Mouse (Mus musculus) heart, postnatal 14 days (tissue): ENCODE data around the gene Btg2. TPM values are rescaled to one million over a fixed set of nuclear protein-coding genes. Genes with fewer than 3 reads are reported as not detected.

ENCODE experiments used
- DNase-seq, 2 experiments: peaks; one replicate each; pipeline ENCODE4 v3.0.0; 2021 to 2022
- intact Hi-C: fragments of 180-260 bp; cut with DNase I; formaldehyde crosslinking; loops from one replicate; pipeline ENCODE4 v1.15.1; 2025
- total RNA-seq, 2 experiments: library from RNA; stranded (reverse); gene quantifications; 2 replicates each; pipeline ENCODE4 v1.2.3; 2021

The Btg2 gene
- total RNA-seq, 2 experiments from 2014 or later = 37.3 to 47.7 TPM

DNA sequence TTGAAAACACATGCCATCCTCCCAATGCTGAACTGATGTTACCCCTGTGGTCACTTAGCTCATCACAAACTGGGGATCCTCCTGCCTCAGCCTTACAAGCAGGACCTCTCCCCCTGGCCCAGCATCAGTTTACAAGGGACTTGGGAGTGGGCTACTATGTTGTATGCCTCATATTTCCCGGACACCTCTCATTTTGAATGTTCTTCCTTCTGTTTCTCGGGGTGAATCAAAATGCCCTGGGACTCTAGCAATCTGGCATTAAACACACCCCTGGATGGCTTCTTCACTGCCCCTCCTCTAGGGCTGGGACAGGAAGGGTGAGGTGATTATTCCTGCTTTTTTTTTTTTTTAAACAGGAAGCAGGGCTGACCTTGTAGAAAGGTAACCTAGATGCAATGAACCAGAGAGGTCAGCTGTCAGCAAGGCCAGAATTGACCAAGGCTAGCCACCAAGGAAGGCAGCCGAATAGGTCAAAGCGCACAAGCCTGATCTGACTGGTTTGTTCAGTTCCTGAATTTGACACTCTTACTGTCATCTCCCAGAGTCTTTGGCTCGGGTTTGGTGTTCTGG lies 2.0 kb upstream of the Btg2 start:
- DNase-seq = no peak
- intact Hi-C loops = no loop called here

DNA sequence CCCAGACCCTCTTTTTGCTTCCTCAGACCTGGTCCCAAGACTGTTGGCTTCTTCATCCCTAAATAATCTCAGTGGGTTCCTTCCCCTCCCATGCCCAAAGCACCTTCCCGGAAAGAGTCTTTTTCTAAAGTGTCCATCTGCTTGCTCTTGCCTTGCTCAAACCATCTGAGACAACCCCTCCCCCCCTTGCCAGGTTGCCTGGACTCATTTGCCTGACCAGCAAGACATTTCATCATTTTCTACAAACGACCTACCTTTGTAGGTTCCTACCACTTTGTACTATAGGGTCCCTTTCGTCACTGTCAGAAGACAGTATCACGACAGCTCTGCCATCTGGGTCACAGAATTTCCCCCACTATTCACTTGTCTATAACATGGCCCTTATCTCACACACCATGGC lies 1.5 kb upstream of the Btg2 start:
- no peak for DNase-seq
- intact Hi-C loops = no loop called here

DNA sequence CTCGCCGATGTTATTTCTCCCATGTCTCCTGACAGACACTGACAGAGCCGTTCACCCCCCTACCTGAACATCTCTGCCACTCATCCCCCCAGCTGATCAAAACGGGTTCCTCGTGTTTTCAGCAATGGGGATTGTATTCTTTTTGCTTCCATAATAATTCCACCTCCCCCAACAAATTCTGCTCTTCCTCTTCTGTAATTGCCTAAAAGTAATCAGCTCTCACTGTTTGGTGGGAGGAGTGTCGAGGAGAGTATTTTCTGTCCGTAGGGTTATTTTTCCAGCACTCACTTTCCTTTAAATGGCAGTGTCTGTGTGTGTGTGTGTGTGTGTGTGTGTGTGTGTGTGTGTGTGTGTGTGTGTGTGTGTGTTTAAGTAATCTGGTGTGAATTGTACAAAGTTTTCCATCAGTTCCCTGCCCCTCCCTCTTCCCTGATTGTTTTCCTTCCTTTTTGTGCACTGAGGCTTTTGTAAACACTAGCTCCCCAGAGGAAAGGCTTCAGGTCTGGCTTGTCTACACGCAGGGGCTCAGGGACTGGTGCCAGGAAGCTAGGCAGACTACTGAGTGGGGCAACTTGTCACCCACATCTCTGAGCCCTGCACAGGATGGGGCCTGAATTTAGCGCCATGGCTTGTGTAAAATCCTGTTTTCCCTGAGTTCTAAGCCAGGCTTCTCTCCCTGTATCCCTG lies 700 bp upstream of the Btg2 start:
- peak; percentile 66 to 75 for DNase-seq
- intact Hi-C loops = no loop called here

DNA sequence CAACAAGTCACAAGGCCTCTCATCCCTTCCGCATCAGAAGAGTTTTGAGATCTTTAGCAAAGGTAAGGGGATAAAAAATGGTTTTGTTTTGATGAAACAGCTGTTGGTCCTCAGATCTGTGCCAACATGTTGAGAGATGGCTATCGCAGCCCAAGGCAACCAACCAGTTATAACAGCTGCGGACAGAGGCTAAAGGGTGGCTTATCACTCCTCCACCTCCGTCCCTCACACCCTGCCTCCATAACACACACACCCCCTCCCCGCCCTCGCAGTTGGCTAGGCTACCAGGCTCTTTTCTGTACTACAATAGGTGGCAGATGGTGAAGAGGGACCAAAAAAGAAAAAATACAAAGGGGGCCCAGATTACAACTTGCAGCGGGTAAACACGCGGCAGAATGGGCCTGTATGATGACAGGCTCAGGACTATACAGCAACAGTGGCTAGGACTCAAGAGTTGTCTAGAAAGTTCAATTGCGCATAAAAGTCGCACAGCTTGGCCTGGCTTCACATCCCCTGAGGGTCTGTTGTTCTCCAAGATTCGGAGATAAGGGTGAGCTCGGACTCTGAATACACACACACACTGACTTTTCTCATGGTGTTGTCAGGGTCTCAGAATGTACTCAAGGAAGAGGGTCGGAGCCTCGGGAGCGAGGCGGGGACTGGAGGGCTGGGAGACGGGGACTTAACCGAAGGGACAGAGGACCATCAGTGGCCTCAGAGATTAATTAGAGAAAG lies 692 bp downstream of the Btg2 start:
- intact Hi-C loops = loop anchor here (1.0 kb wide), 3 partner anchors 15 to 25 kb away; no protein-coding TSS in a partner anchor
- DNase-seq = no peak

GRCm38 (mm10) chr1:134077389-134078060 lies 1.4 kb downstream of the Btg2 start:
- intact Hi-C loops = loop anchor here (1.0 kb wide), 3 partner anchors 14 to 26 kb away; no protein-coding TSS in a partner anchor
- no peak for DNase-seq

- DNase-seq = no peak
- intact Hi-C loops = no loop called here
Measured at GRCm38 (mm10) chr1:134076789-134077188, 2.1 kb downstream of the Btg2 start.

- intact Hi-C loops = no loop called here
- DNase-seq = no peak
Measured at GRCm38 (mm10) chr1:134075532-134075931, 3.4 kb downstream of the Btg2 start.

GRCm38 (mm10) chr1:134074606-134075005 lies 4.3 kb downstream of the Btg2 start:
- intact Hi-C loops = no loop called here
- DNase-seq = no peak

DNA sequence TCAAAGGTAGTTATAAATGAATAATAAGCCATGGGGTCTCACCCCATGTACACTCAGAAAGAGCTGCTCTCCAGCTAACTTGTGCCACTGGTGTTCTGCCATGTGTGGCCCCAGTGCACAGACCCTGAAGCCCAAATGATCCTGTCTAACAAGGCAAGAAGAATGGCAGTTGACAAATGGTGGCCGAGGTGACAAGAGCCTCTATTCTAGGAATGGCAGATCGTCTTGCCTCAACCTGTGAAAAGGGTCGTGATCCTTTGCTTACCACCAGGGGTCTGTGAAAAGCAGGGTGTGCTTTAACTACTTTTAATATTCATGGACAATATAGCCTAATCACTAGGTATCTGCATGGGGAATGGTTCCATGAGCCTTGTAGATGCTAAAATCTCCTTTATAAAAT lies 4.7 kb downstream of the Btg2 start:
- intact Hi-C loops = no loop called here
- DNase-seq = no peak

GRCm38 (mm10) chr1:134073658-134074057 lies 5.3 kb downstream of the Btg2 start:
- DNase-seq = no peak
- intact Hi-C loops = no loop called here

DNA sequence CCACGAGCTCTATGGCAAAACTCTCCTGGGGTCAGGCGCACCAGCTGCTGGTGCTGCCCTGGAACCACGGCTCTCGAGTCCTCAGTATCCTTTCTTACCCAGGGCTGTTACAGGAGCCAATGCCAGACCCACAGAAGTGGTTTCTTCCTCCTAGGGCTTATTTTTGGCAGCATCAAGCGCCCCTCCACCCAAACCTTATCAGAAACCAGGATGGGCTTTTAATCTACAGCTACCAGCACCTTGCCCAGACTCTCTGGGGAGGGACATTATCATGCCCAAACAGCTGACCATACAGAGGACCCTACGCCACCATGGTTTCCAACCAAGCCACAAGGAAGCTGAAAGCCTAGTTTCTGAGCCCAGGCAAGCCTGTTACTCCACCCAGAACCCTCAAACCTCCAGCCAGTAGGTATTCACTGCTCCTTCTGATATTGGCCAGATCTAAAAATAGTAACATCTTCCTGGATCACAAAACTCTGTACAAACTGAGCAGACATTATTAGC lies 5.8 kb downstream of the Btg2 start:
- no peak for DNase-seq
- intact Hi-C loops = no loop called here

DNA sequence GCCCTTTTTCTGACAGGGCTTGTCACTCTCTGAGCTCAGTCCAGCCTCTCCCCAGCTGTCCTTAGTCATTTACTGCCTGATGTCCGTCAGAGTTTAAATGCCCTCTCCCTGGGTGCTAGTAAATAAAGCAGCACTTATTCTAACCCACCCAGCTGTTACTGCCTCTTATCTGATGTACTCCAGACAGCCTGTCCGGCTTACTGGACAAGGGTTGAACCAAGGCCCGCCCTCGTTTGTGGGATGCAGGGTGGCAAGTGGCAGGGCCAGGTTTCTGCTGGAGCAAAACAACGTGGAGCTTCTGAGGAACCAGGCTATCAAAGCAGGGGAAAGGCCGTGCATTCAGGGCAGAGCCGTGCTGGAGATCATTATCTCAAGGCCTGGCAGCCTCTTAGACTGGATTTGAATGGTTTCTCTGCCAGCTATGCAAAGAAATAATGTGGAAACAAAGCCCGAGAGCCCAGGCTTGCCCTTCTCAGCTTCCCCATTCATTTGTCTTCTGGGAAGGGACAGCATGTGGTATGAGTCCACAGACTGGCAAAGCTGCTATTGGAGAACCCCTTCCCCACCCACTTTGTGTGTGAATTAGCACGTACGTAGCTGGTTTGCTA lies 7.4 kb downstream of the Btg2 start:
- DNase-seq = no peak
- intact Hi-C loops = no loop called here

GRCm38 (mm10) chr1:134070099-134070669 lies 8.7 kb downstream of the Btg2 start:
- intact Hi-C loops = no loop called here
- no peak for DNase-seq

GRCm38 (mm10) chr1:134067143-134067619 lies 11.7 kb downstream of the Btg2 start:
- DNase-seq = no peak
- intact Hi-C loops = no loop called here

DNA sequence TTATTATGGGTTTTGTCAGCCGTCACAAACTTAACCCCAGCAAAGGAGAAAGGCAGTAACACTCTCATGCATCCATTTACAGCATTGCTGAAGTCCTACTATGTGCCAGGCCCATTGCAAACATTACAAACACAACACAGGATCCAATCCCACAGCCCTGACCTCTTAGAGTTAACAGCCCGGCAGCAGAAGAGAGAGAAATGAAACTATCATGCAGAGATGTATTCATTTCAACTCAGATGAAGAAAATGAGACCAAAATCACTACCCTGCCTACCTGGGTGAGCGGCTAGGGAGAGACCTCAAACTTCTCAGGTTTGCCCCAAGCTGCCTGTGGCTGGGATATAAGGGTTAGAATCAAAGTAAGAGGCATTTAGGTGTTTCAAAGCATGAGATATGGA lies 12.4 kb downstream of the Btg2 start:
- intact Hi-C loops = no loop called here
- DNase-seq = no peak

GRCm38 (mm10) chr1:134065241-134065809 lies 13.6 kb downstream of the Btg2 start:
- no peak for DNase-seq

DNA sequence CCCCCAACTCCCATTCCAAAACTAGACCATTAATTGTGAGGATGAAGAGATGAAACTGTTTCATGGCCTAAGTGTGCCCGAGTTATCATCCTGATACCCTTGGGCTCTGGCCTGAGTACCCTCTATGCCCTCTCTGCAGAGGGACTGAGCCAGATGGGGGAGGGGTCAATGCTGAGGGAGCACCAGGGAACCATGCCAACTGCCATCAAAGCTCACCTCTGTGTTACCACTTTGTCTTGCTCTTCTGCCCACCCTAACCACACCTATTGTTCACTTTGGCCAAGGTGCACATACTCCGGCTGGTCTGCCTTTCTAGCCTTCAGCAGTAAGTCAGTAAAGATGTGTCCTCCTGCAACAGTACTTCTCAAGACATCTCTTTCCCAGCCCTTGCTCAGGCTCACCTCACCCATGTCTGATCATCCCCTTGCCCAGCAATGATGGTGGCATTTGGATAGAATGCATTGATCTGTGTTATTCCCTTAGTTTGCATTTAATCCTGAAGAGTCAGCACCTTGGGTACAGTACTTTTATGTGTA lies 14.6 kb downstream of the Btg2 start:
- no peak for DNase-seq
- intact Hi-C loops = no loop called here

More at GRCm38 (mm10) chr1:134065241-134065809, 13.6 kb downstream of the Btg2 start:
- intact Hi-C loops = no loop called here

DNA sequence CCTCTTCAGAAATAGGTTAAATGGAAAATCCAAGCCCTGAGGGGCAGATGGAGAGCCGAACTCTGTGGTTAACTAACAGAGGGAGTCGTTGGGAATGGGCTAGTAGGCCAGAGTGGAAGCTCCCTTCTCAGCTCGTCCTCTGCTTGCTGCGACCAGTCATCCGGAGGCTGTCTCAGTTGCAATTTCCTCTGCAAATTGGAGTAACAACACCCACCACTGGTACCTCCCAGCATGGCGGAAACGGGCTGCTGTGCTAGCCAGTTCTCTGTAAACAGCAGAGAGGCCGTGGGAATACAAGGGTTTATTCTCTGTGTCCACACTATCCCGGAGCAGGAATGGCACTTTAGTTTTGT lies 15.2 kb downstream of the Btg2 start:
- intact Hi-C loops = loop anchor here (1.0 kb wide), 1 partner anchor 15 kb away; no protein-coding TSS in a partner anchor

DNA sequence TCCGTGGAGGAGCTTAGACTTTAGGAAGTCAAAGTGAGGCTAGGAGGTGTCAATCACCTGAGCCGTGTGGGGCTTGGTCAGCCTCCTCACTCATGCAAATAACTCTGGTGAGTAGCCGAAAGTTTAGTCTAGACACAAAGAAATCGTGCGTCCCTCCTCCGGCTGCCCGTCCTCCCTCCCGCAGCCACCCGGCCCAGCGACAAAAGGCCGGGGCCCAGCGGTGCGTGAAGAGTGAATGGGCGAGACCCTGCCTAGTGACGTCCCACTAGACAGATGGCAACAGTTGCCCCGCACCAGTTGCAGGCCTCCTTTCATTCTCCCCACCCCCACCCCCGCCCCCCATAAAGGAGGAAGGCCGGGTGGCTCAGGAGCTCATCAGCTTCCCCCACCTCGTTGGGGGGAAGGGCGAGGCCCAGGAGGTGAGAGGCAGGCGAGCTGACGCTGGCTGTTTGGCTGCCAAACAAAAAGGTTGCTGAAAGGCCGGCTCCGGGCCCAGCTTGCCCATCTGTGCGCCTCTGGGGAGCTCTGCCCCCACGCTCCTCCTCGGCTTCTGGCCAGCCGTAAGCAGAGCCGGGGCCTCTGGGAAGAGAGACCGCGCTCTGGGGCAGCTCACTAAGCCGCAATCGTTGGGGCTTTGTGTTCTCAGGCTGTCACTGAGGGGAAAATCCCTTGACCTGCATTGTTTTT lies 15.7 kb downstream of the Btg2 start:
- DNase-seq = peak; percentile 68 to 71
- intact Hi-C loops = loop anchor here (1.0 kb wide), 1 partner anchor 15 kb away; no protein-coding TSS in a partner anchor

More for the DNA sequence above, 15.2 kb downstream of the Btg2 start:
- peak; percentile 50 to 53 for DNase-seq
